Mouse (Mus musculus) cerebellum, postnatal 4 days (tissue): ENCODE results near the gene Faf1.
A peak's percentile ranks its signal among the peaks of the same experiment; 100 is the strongest.
"Not testable (repeated sequence)": the region's sequence is repeated elsewhere in the genome, so short reads cannot be mapped to it uniquely, and the experiment has no call there.

Source experiments
- DNase-seq, 2 experiments: peaks; one replicate each; pipeline ENCODE4 v3.0.0; 2022; ENCODE audit warnings: low spot score in 2 of 2, mixed read lengths in 1 of 2

Faf1 gene

GRCm38 (mm10) chr4:109665101-109665981, 11.0 kb upstream of the Faf1 start:
- DNase-seq = peak in 1 of 2 experiments; percentile 48

- peak in 1 of 2 experiments; percentile 73 for DNase-seq
Measured at GRCm38 (mm10) chr4:109665982-109666460, 10.4 kb upstream of the Faf1 start.

GRCm38 (mm10) chr4:109666461-109667269, 9.7 kb upstream of the Faf1 start, which contains the start of gene Cdkn2c:
Gene Cdkn2c (minus strand): TSS chr4:109667189.
- peak; percentile 52 to 82 for DNase-seq

GRCm38 (mm10) chr4:109667518-109667917, 8.9 kb upstream of the Faf1 start:
- DNase-seq = no peak

GRCm38 (mm10) chr4:109670213-109670612, 6.2 kb upstream of the Faf1 start:
- no peak for DNase-seq

- DNase-seq = no peak
Measured at GRCm38 (mm10) chr4:109671941-109672340, 4.4 kb upstream of the Faf1 start.

GRCm38 (mm10) chr4:109674097-109674496, 2.3 kb upstream of the Faf1 start:
- DNase-seq = no peak

GRCm38 (mm10) chr4:109677221-109677620, 833 bp downstream of the Faf1 start:
- DNase-seq = no peak

GRCm38 (mm10) chr4:109683561-109683960, 7.2 kb downstream of the Faf1 start:
- DNase-seq = no peak

- DNase-seq = no peak
Measured at GRCm38 (mm10) chr4:109692674-109693073, 16.3 kb downstream of the Faf1 start.

GRCm38 (mm10) chr4:109700727-109701126, 24.3 kb downstream of the Faf1 start:
- DNase-seq = not testable (repeated sequence)

GRCm38 (mm10) chr4:109703568-109703967, 27.2 kb downstream of the Faf1 start:
- no peak for DNase-seq

- no peak for DNase-seq
Measured at GRCm38 (mm10) chr4:109705349-109705748, 29.0 kb downstream of the Faf1 start.

GRCm38 (mm10) chr4:109719281-109719680, 42.9 kb downstream of the Faf1 start:
- DNase-seq = no peak

- DNase-seq = peak in 1 of 2 experiments; percentile 9
Measured at GRCm38 (mm10) chr4:109729281-109729680, 52.9 kb downstream of the Faf1 start.

GRCm38 (mm10) chr4:109735754-109736153, 59.4 kb downstream of the Faf1 start:
- no peak for DNase-seq

- DNase-seq = no peak
Measured at GRCm38 (mm10) chr4:109743984-109744383, 67.6 kb downstream of the Faf1 start.

GRCm38 (mm10) chr4:109759031-109759430, 82.6 kb downstream of the Faf1 start:
- DNase-seq = peak in 1 of 2 experiments; percentile 48

GRCm38 (mm10) chr4:109759901-109760300, 83.5 kb downstream of the Faf1 start:
- DNase-seq = no peak

- no peak for DNase-seq
Measured at GRCm38 (mm10) chr4:109760501-109760900, 84.1 kb downstream of the Faf1 start.

- peak in 1 of 2 experiments; percentile 6 for DNase-seq
Measured at GRCm38 (mm10) chr4:109762768-109763501, 86.5 kb downstream of the Faf1 start.

GRCm38 (mm10) chr4:109769071-109769470, 92.7 kb downstream of the Faf1 start:
- DNase-seq = no peak
